Mouse (Mus musculus) limb, embryonic 10.5 days (tissue): Measurements from ENCODE around the gene Mgme1. TPM values are rescaled to one million over a fixed set of nuclear protein-coding genes. Genes with fewer than 3 reads are reported as not detected.

ENCODE experiments used
- DNase-seq: peaks from one replicate; pipeline ENCODE4 v3.0.0-alpha.2; 2017; ENCODE audit warnings: low spot score
- H3K27ac ChIP-seq: fragments of 300-500 bp; sonication (generic); 2 replicates; pipeline ENCODE4 v1.5.1; 2016; ENCODE audit warnings: mild to moderate bottlenecking
- H3K27me3 ChIP-seq: fragments of 300-500 bp; sonication (generic); 2 replicates; pipeline ENCODE4 v1.6.1; 2016; ENCODE audit warnings: low read depth, mild to moderate bottlenecking; ENCODE audit not compliant: poor library complexity, severe bottlenecking
- H3K36me3 ChIP-seq: fragments of 300-500 bp; sonication (generic); 2 replicates; pipeline ENCODE4 v1.6.1; 2016; ENCODE audit warnings: mild to moderate bottlenecking, moderate library complexity
- H3K4me1 ChIP-seq: fragments of 300-500 bp; sonication (generic); 2 replicates; pipeline ENCODE4 v1.6.1; 2016
- H3K4me3 ChIP-seq: fragments of 300-500 bp; sonication (generic); 2 replicates; pipeline ENCODE4 v1.5.1; 2016; ENCODE audit warnings: mild to moderate bottlenecking, moderate library complexity
- H3K9me3 ChIP-seq: fragments of 300-500 bp; sonication (generic); replicated peaks from 2 replicates; pipeline ENCODE4 v1.6.1; 2016; ENCODE audit warnings: mild to moderate bottlenecking
- WGBS: fragments of 180-500 bp; shearing (Covaris S2); methylation state at CpG from one replicate; pipeline ENCODE4 v1.1.7; 2016; 5-methylcytosine and 5-hydroxymethylcytosine counted together
- polyA plus RNA-seq: library from polyadenylated mRNA; unstranded; fragments of >200 nt; fragmentation: Nextera tagmentation; extraction: Ambion mirVana; gene quantifications from 2 replicates; pipeline ENCODE4 v1.2.1, GENCODE M21; 2016

The Mgme1 gene
- polyA plus RNA-seq, 1 experiment from 2014 or later = 25.7 TPM

DNA sequence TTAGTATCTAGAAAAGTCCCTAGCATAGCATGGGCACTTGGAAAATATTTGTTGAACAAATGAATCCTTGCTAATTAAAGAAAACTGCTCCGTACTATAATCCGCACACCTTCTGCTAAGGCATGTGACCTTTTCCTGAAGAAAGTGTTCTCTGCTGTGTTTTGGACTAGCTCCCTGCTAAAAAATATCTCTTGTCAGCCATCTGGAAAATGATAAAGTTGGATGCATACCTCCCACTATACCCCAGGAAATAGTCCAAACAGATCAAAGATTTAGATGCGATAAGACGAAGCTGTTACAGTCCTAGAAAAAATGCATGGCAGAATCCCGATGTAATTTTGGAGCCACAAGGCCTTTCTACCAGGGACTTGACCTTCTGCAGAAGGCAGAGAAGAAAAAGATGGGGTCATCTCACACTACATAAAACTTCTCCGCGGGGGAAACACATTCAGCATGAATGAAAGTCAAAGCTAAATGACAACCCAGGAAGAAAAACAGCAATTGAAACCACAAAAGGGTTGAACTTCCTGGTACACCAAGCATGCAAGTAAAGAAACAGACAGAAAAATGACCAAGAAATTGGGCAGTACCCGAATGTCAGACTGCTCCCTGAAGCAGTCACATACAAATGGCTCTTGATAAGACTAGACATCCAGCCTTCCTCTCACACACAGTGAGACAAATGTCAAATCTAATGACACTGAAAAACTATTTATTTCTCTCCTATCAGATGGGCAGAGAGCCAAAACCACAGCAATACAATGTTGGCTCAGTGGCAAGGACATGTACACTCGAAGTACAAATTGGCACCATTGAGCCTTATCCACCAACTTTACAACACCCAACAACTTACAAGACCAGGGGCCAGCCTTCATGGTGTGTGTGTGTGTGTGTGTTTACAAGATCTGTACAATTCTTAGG is 29.5 kb downstream of the Mgme1 start:
- no peaks in the 10 kb centered on the region for H3K27me3 ChIP-seq
- no peak for DNase-seq
- no peak overlapping the region for H3K4me3 ChIP-seq
- 84% methylated on average over 9 of the region's 9 CpGs for WGBS
- H3K27ac ChIP-seq = no peak overlapping the region
- no peaks in the 10 kb centered on the region for H3K9me3 ChIP-seq
- no peaks in the 10 kb centered on the region for H3K4me1 ChIP-seq
- no peaks in the 10 kb centered on the region for H3K36me3 ChIP-seq

DNA sequence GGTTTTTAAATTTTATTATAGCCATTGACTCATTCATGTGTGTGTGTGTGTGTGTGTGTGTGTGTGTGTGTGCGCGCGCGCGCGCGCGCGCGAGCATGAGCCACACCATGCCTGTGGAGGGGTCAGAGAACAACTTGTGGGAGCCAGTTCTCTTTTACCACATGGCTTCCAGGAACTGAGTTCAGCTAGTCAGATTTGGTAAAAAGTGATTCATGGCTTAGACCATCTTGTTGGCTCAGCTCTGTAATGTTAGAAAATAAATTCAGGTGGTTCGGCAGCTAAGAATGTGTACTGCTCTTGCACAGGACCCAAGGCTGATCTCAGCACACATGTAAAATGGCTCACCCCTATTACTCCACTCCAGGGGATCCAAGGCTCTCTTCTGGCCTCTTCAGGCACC is 30.6 kb downstream of the Mgme1 start:
- 96% methylated on average over 11 of the region's 11 CpGs for WGBS

DNA sequence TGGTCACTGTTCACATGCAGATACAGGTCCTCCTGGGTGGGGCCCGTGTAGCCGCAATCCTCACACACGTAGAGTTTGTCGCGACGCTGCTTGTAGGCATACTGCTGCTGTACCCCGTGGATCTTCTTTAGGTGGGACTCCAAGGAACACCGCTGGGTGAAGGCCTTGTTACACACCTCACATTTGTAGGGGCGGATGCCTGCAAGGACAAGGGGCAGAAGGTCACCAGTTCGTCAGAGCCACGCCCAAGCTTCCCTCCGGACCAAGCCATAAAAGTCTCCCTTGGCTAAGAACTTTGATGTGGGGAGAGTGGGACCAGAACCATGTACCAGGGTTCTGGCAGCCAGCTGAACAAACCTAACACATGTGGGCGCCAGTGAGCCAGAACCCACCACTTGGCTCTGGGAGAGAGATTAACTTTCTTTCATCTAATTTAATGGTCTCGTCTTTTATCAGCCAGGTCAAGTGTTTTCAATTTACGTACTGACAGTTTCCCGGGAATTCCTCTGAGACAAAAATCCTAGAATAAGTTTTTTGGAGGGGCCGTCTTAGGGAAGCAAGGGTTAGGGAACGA is 35.3 kb downstream of the Mgme1 start:
- H3K4me1 ChIP-seq = peaks cover 8% of the 10 kb centered on the region
- no peak for DNase-seq
- H3K36me3 ChIP-seq = no peaks in the 10 kb centered on the region
- H3K27me3 ChIP-seq = no peaks in the 10 kb centered on the region
- no peaks in the 10 kb centered on the region for H3K9me3 ChIP-seq
- no peak overlapping the region for H3K27ac ChIP-seq
- H3K4me3 ChIP-seq = no peak overlapping the region
- 54% methylated on average over 18 of the region's 18 CpGs for WGBS

More for the DNA sequence above, 30.6 kb downstream of the Mgme1 start:
- Histone ChIP-seq H3K27me3 (no peaks in the 10 kb centered on the region), H3K27ac (no peak overlapping the region), H3K4me1 (peaks cover 6% of the 10 kb centered on the region; the same call in 1 of the 2 replicates), H3K9me3 (no peaks in the 10 kb centered on the region), H3K4me3 (no peak overlapping the region), H3K36me3 (no peaks in the 10 kb centered on the region)
- no peak for DNase-seq

DNA sequence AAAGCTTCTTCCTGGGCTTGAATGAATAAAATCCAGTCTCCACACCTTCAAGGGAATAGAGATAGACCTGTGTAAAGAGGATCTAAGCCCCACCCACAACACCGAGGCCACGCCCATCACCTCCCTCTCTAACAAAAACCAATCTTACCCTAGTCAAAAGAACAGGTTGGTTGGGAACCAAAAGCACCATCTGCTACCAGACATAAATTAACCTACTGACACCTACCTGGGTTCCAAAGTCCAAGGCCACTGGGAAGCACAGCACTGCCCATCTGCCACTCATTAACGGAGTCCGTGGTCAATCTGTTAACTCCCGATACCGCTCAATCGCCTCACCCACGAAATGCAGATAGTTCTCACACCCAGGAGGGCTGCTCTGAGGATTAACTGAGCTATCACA is 38.1 kb downstream of the Mgme1 start:
- WGBS = 72% methylated on average over 8 of the region's 8 CpGs
- DNase-seq = no peak
- Histone ChIP-seq H3K4me3 (no peak overlapping the region), H3K9me3 (no peaks in the 10 kb centered on the region), H3K36me3 (no peaks in the 10 kb centered on the region), H3K27me3 (no peaks in the 10 kb centered on the region), H3K4me1 (peaks cover 8% of the 10 kb centered on the region), H3K27ac (no peak overlapping the region)

DNA sequence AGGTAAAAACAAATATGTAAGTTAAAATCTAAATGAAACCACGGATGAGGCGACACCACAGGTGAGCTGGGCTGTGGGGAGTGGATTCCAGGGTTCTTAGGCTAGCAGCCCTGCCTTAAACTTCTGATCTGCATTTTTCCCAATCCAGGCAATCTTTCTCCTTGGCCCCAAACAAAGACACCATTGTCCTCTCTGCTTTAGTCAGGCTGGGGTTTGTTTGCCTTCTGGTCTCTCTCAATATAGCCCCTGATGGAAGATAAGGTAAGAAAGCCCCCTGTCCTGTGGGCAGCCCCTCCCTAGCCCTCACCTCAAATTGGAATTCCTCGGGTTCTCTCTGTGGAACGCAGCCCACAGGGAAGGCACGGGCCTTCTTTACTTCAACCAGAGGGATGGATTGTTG is 39.8 kb downstream of the Mgme1 start:
- Histone ChIP-seq H3K4me1 (peaks cover 8% of the 10 kb centered on the region), H3K4me3 (no peak overlapping the region), H3K27me3 (no peaks in the 10 kb centered on the region), H3K36me3 (no peaks in the 10 kb centered on the region), H3K9me3 (no peaks in the 10 kb centered on the region), H3K27ac (no peak overlapping the region)
- no peak for DNase-seq
- WGBS = 63% methylated on average over 5 of the region's 5 CpGs

DNA sequence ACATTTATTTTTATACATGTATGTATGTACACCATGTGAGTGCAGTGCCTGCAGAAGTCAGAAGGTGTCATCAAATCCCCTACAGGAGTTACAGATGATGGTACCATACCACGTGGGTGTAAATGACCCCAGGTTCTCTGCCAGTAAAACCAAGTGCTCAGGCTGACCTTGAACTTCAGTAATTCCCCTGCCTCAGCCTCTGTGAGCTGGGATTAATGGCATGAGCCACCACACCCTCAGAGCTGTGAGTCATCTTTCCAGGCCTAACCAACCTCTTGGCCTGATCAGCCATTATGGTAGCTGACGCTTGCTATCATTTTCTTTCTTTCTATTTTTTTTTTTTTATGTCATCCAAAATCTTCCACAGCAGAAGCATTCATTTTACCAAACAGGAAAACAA is 40.9 kb downstream of the Mgme1 start:
- no peaks in the 10 kb centered on the region for H3K36me3 ChIP-seq
- WGBS = 86% methylated on average over 2 of the region's 2 CpGs
- no peak overlapping the region for H3K4me3 ChIP-seq
- no peaks in the 10 kb centered on the region; the same call in 1 of the 2 replicates for H3K4me1 ChIP-seq
- H3K9me3 ChIP-seq = no peaks in the 10 kb centered on the region
- no peak for DNase-seq
- no peak overlapping the region for H3K27ac ChIP-seq
- H3K27me3 ChIP-seq = no peaks in the 10 kb centered on the region

DNA sequence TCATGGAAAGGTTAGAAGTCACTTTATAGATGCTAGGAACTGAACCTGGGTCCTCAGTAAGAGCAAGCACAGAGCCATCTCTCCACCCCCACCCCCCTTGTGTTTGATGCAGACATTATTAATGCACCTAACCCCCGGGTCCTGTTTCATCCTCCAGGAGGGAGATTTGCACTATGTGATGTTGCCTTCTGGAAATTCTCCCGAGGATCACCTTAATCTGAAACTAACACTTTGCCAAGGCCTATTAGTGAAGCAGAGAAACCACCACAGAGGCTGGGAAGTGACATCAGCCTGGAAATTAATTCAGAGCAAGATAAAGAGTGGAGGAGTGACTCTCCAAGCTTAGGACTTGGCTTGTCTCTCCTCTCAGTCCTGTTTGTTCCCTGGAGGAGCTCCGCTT is 53.8 kb downstream of the Mgme1 start:
- no peaks in the 10 kb centered on the region for H3K9me3 ChIP-seq
- 70% methylated on average over 3 of the region's 3 CpGs for WGBS
- peaks cover 27% of the 10 kb centered on the region for H3K27me3 ChIP-seq
- DNase-seq = no peak
- H3K4me3 ChIP-seq = no peak overlapping the region
- H3K36me3 ChIP-seq = no peaks in the 10 kb centered on the region
- no peak overlapping the region for H3K27ac ChIP-seq
- no peaks in the 10 kb centered on the region for H3K4me1 ChIP-seq

DNA sequence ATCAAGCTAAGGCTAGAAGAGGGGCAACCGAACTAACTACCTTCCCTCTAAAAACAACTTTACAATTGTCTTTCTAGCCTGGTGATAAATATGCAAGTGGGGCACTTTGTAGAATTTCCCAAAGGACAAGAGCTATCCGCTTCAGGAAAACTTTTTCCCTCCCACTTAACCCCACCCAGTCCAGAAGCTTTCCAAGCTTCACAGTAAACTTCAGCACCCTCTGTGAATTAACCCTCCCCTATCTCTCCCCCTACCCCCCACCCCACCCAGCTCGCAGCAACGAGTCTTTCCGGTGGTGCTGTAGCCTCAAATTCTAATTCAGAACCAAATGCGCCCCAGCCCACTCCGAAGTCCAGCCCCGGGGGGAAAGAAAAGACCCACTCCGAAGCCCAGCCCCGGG is 59.0 kb downstream of the Mgme1 start:
- WGBS = 1% methylated on average over 10 of the region's 10 CpGs
- H3K4me3 ChIP-seq = peak overlapping the region; percentile 29
- peaks cover 40% of the 10 kb centered on the region for H3K4me1 ChIP-seq
- H3K27me3 ChIP-seq = peaks cover 79% of the 10 kb centered on the region
- no peak for DNase-seq
- no peaks in the 10 kb centered on the region for H3K9me3 ChIP-seq
- no peaks in the 10 kb centered on the region for H3K36me3 ChIP-seq
- H3K27ac ChIP-seq = no peak overlapping the region

DNA sequence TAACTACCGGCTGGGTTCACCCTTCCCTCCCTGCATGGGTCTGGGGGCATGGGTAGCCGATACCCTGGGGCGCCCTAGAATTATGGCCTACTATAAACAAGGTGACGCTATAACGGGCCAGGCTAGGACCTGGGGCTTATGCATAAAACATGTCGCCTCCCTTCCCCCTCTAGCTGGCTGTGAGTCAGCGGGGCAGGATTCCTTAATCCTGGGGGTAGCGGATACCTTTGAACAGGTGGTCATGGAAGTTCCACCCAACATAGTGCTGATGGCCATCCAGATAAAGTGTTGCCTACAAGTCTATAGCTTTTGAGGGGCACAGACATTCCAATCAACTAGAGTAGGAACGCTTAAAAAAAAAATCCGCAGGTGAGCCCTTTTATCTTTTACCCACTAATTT is 59.5 kb downstream of the Mgme1 start:
- H3K4me1 ChIP-seq = peaks cover 40% of the 10 kb centered on the region
- H3K4me3 ChIP-seq = peak overlapping the region; percentile 29
- peaks cover 84% of the 10 kb centered on the region for H3K27me3 ChIP-seq
- H3K9me3 ChIP-seq = no peaks in the 10 kb centered on the region
- H3K27ac ChIP-seq = no peak overlapping the region
- no peaks in the 10 kb centered on the region for H3K36me3 ChIP-seq
- peak; percentile 37 for DNase-seq
- 2% methylated on average over 10 of the region's 10 CpGs for WGBS

DNA sequence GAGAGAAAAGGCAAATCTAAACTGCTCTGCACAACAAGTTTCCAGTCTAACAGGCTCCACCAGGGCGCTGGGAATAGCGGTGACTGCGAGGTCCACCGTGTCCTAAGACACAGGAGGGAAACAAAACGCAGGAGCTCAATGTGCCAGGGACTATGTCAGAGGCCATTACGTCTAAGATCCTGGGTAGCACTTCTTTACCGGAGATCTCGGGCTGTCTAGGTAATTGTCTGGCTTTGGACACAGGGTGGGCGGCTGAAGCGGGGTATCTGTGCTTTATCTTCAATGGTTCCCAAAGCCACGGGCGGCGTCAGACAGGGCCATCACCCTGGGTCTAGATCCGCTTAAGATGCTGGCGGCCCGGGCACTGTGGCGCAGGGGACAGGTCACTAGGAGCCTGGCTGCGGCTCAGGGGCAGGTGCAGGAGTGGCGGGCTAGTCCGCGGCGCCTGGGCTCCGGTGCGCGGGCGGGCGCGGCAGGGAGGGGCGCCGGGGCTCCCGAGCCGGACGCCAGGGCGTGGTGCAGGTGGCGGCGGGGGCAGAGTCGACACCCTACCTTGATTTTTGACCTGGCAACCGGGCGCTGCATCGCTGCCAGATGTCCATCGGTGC is 60.0 kb downstream of the Mgme1 start:
- Histone ChIP-seq H3K27me3 (peaks cover 89% of the 10 kb centered on the region), H3K4me1 (peaks cover 40% of the 10 kb centered on the region), H3K27ac (no peak overlapping the region; the same call in 1 of the 2 replicates), H3K36me3 (no peaks in the 10 kb centered on the region), H3K9me3 (no peaks in the 10 kb centered on the region), H3K4me3 (peak overlapping the region; percentile 55)
- peak; percentile 60 for DNase-seq
- WGBS = 1% methylated on average over 39 of the region's 41 CpGs

Other genes with a start within 250 kb of the Mgme1 start
- not detected in 2 replicates for gene Banf2, start 237.6 kb upstream of the Mgme1 start, polyA plus RNA-seq
- 140 and 144 TPM in 2 replicates for gene Snx5, start 243 bp downstream of the Mgme1 start, polyA plus RNA-seq
- 0.41 and 0.97 TPM in 2 replicates for gene Ovol2, start 61.5 kb downstream of the Mgme1 start, polyA plus RNA-seq
- gene Kat14, start 98.3 kb downstream of the Mgme1 start, polyA plus RNA-seq = 68.7 and 71.3 TPM in 2 replicates
- gene Pet117, start 98.3 kb downstream of the Mgme1 start, polyA plus RNA-seq = 2.3 TPM in 1 of 2 replicates, not detected in the other